Mouse (Mus musculus): ENCODE results near the gene Nars2. TPM values are rescaled to one million over a fixed set of nuclear protein-coding genes. Genes with fewer than 3 reads are reported as not detected.

The Nars2 gene
- polyA plus RNA-seq, 2 experiments, result 4.9 to 16.1 TPM

DNA sequence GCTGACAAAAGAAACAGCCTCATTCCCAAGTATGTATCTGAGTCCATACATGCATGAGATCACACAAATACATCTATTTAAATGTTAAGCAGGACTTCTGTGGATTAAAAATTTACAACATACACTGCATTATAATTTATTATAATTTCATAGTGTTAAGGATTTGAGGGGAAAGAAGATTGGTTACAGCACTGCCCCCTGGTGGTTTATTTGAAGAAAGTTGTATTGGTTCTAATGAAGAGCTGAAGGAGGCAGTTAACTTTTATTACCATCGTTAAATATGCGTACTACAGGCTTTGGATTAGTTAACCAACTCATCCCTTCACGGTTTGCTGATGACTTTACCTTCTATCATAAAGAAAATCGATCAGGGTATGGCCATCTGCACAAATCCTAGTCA is 134.0 kb downstream of the Nars2 start:
- peak; percentile 62 for TF ChIP-seq CTCF (IDR thresholded peaks at IDR 0.05; ENCODE audit: low read depth)
- no peak for TF ChIP-seq EP300 (IDR thresholded peaks at IDR 0.05; ENCODE audit: low read depth)
- peak in 1 of 3 experiments; percentile 54 for DNase-seq (ENCODE audit: low read depth in 3 of 3, low spot score in 3 of 3)
- H3K36me3 ChIP-seq (replicated peaks; ENCODE audit: control insufficient read depth, insufficient read depth, low read depth), result no peaks in the 10 kb centered on the region
- H3K4me3 ChIP-seq (ENCODE audit: insufficient read depth in 1 of 2, low read depth in 2 of 2, low read length in 2 of 2), result no peak overlapping the region
- H3K4me1 ChIP-seq (replicated peaks; ENCODE audit: control insufficient read depth in 2 of 2, insufficient read depth in 2 of 2, low read length in 1 of 2), result peaks cover 2 to 14% of the 10 kb centered on the region in 2 experiments
- no peak for ATAC-seq (ENCODE audit: insufficient read depth)
- no peaks in the 10 kb centered on the region for H3K9me3 ChIP-seq (ENCODE audit: control insufficient read depth, low read length)
- no peak overlapping the region for H3K27ac ChIP-seq
- no peak overlapping the region for H3K9ac ChIP-seq (replicated peaks)
- H3K4me2 ChIP-seq (ENCODE audit: low read depth), result no peak overlapping the region
- H3K27me3 ChIP-seq (ENCODE audit: control insufficient read depth, insufficient read depth, low read length), result no peaks in the 10 kb centered on the region
- WGBS (ENCODE audit: insufficient replicate concordance), result 8% methylated on average over 4 of the region's 4 CpGs

DNA sequence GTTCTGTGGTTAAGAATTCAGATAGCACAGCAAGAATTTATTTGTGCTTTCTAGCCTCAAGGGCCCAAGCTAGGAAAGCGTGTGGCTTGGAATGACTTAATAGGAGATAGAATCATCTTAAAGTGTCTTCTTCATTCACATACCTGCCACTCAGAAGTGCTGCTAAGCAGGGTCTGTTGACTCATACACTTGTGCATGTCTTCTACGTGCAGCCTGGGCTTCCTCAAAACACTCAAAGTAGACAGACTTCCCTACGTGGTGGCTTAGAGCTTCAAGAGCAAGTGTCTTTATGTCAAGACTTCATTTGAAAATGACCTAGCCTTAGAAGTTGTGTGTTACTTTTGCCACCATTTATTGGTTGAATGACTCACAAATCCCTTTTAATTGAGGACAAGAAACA is 142.9 kb downstream of the Nars2 start:
- no peak for ATAC-seq (ENCODE audit: insufficient read depth)
- no peaks in the 10 kb centered on the region for H3K9me3 ChIP-seq (ENCODE audit: control insufficient read depth, low read length)
- H3K36me3 ChIP-seq (replicated peaks; ENCODE audit: control insufficient read depth, insufficient read depth, low read depth), result no peaks in the 10 kb centered on the region
- H3K4me1 ChIP-seq (replicated peaks; ENCODE audit: control insufficient read depth in 2 of 2, insufficient read depth in 2 of 2, low read length in 1 of 2), result no peaks in the 10 kb centered on the region
- TF ChIP-seq EP300 (IDR thresholded peaks at IDR 0.05; ENCODE audit: low read depth) (no peak), CTCF (IDR thresholded peaks at IDR 0.05; ENCODE audit: low read depth) (no peak)
- H3K27ac ChIP-seq, result no peak overlapping the region
- H3K27me3 ChIP-seq (ENCODE audit: control insufficient read depth, insufficient read depth, low read length), result no peaks in the 10 kb centered on the region
- no peak overlapping the region for H3K4me2 ChIP-seq (ENCODE audit: low read depth)
- no peak overlapping the region for H3K9ac ChIP-seq (replicated peaks)
- 38% methylated on average over 3 of the region's 3 CpGs for WGBS (ENCODE audit: insufficient replicate concordance)
- DNase-seq (ENCODE audit: low read depth in 3 of 3, low spot score in 3 of 3), result no peak
- H3K4me3 ChIP-seq (ENCODE audit: insufficient read depth in 1 of 2, low read depth in 2 of 2, low read length in 2 of 2), result no peak overlapping the region

GRCm38 (mm10) chr7:97108119-97108518 is 156.8 kb downstream of the Nars2 start:
- Histone ChIP-seq H3K9ac (replicated peaks) (no peak overlapping the region), H3K4me3 (ENCODE audit: insufficient read depth in 1 of 2, low read depth in 2 of 2, low read length in 2 of 2) (no peak overlapping the region), H3K27me3 (ENCODE audit: control insufficient read depth, insufficient read depth, low read length) (no peaks in the 10 kb centered on the region), H3K27ac (no peak overlapping the region), H3K4me1 (replicated peaks; ENCODE audit: control insufficient read depth in 2 of 2, insufficient read depth in 2 of 2, low read length in 1 of 2) (peaks cover 2 to 3% of the 10 kb centered on the region in 2 experiments; a peak in 3 of 4 replicates), H3K4me2 (ENCODE audit: low read depth) (no peak overlapping the region), H3K9me3 (ENCODE audit: control insufficient read depth, low read length) (no peaks in the 10 kb centered on the region), H3K36me3 (replicated peaks; ENCODE audit: control insufficient read depth, insufficient read depth, low read depth) (no peaks in the 10 kb centered on the region)
- 65% methylated on average over 3 of the region's 3 CpGs for WGBS (ENCODE audit: insufficient replicate concordance)
- TF ChIP-seq EP300 (IDR thresholded peaks at IDR 0.05; ENCODE audit: low read depth) (no peak), CTCF (IDR thresholded peaks at IDR 0.05; ENCODE audit: low read depth) (no peak)
- DNase-seq (ENCODE audit: low read depth in 3 of 3, low spot score in 3 of 3), result no peak
- no peak for ATAC-seq (ENCODE audit: insufficient read depth)

Other genes starting within 250 kb of the Nars2 start
- 2.2 and 2.4 TPM in 2 replicates for gene Gab2, start 130.1 kb downstream of the Nars2 start, polyA plus RNA-seq (2012; rRNA removed)
- gene Gab2, start 130.1 kb downstream of the Nars2 start, polyA plus RNA-seq (2014; fragmentation: Nextera tagmentation; extraction: Ambion mirVana), result 1.9 and 2.0 TPM in 2 replicates